Mouse (Mus musculus) liver, embryonic 14.5 days (tissue): ENCODE measurements around the gene Prdm2. TPM values are rescaled to one million over a fixed set of nuclear protein-coding genes. Genes with fewer than 3 reads are reported as not detected.
A peak's percentile ranks its signal among the peaks of the same experiment; 100 is the strongest.

Experiments used
- ATAC-seq: fragments of 200-750 bp; cut with Nextera tagmentation; 2 replicates; pipeline ENCODE4 v1.8.0; 2017; ENCODE audit warnings: moderate number of reproducible peaks, mild to moderate bottlenecking, moderate library complexity; ENCODE audit not compliant: insufficient read depth
- DNase-seq, 3 experiments: peaks; one replicate each; pipeline ENCODE4 v3.0.0-alpha.2; 2012 to 2013; ENCODE audit warnings: low read depth in 3 of 3, low spot score in 3 of 3
- H3K27ac ChIP-seq: fragments of 300-500 bp; sonication (generic); 2 replicates; pipeline ENCODE4 v1.5.1; 2014; ENCODE audit warnings: moderate library complexity, mild to moderate bottlenecking, control low read depth, inconsistent platforms
- H3K27me3 ChIP-seq: fragments of 300-500 bp; sonication (generic); 2 replicates; pipeline ENCODE4 v1.6.1; 2014; ENCODE audit warnings: mild to moderate bottlenecking, low read length, moderate library complexity; ENCODE audit not compliant: control insufficient read depth, insufficient read depth
- H3K36me3 ChIP-seq: fragments of 300-500 bp; sonication (generic); replicated peaks from 2 replicates; pipeline ENCODE4 v1.6.1; 2014; ENCODE audit warnings: low read depth; ENCODE audit not compliant: control insufficient read depth, insufficient read depth
- H3K4me1 ChIP-seq, 2 experiments: fragments of 200-500 bp in 1 of 2; fragments of 300-500 bp in 1 of 2; sonication (generic) in 1 of 2; replicated peaks; 2 replicates each; pipeline ENCODE4 v1.6.1; 2012 to 2014; ENCODE audit warnings: antibody characterized with exemption in 1 of 2, inconsistent platforms in 1 of 2, low read length in 1 of 2; ENCODE audit not compliant: control insufficient read depth in 2 of 2, insufficient read depth in 2 of 2
- H3K4me2 ChIP-seq: fragments of 300-500 bp; sonication (generic); 2 replicates; pipeline ENCODE4 v1.6.1; 2014; ENCODE audit warnings: low read depth, mild to moderate bottlenecking, control low read depth, moderate library complexity
- H3K4me3 ChIP-seq, 2 experiments: fragments of 200-500 bp in 1 of 2; fragments of 300-500 bp in 1 of 2; sonication (generic) in 1 of 2; 2 replicates each; pipeline ENCODE4 v1.5.1; 2012 to 2014; ENCODE audit warnings: low read depth in 2 of 2, low read length in 2 of 2, mild to moderate bottlenecking in 2 of 2, control low read depth in 1 of 2, inconsistent platforms in 1 of 2, moderate library complexity in 1 of 2; ENCODE audit not compliant: insufficient read depth in 1 of 2
- H3K9ac ChIP-seq: fragments of 300-500 bp; sonication (generic); replicated peaks from 2 replicates; pipeline ENCODE4 v1.6.1; 2014; ENCODE audit warnings: mild to moderate bottlenecking, control low read depth, moderate library complexity
- H3K9me3 ChIP-seq: fragments of 300-500 bp; sonication (generic); 2 replicates; pipeline ENCODE4 v1.6.1; 2016; ENCODE audit warnings: low read length, mixed read lengths; ENCODE audit not compliant: control insufficient read depth
- CTCF ChIP-seq: IDR thresholded peaks from 2 replicates; pipeline ENCODE4 v1.5.1; 2016; ENCODE audit warnings: antibody characterized with exemption, low read depth, control low read depth
- EP300 ChIP-seq: IDR thresholded peaks from 2 replicates; pipeline ENCODE4 v1.6.1; 2016; ENCODE audit warnings: antibody characterized with exemption, low read depth
- WGBS: fragments of 180-500 bp; shearing (Covaris S2); extraction: QIAGEN DNeasy Blood & Tissue Kit; methylation state at CpG from one replicate; pipeline ENCODE4 v1.1.7; 2014; ENCODE audit not compliant: insufficient replicate concordance; 5-methylcytosine and 5-hydroxymethylcytosine counted together
- polyA plus RNA-seq, 2 experiments: library from polyadenylated mRNA; depleted of rRNA in 1 of 2; stranded (reverse) in 1 of 2; unstranded in 1 of 2; fragments of >200 nt; fragmentation: Nextera tagmentation in 1 of 2; extraction: Ambion mirVana in 1 of 2; gene quantifications; 2 replicates each; pipeline versions ENCODE4 v1.2.1 to v1.2.3; 2012 to 2014

The Prdm2 gene
- polyA plus RNA-seq, 2 experiments = 2.7 to 3.6 TPM

DNA sequence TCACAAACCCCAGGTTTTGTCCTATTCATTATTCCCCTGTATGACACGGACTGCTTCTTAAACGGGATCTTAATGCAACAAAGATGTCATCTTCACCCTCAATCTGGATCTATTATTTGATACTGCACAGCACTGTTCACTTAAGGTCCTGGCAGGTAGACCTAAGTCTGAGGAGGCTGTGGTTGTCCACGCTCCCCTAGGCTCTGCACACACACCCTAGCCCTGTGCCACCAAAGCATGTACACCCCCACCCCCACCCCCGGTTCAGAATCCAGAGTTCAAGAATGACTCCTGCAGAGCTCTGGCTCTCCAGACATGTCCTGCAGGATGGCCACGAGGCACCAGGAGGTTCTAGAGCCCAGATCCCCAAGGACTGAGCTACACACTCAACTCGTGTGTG, 87.5 kb downstream of the Prdm2 start:
- Histone ChIP-seq H3K27ac (no peak overlapping the region), H3K9ac (no peak overlapping the region), H3K9me3 (no peaks in the 10 kb centered on the region), H3K4me2 (no peak overlapping the region), H3K4me3 (no peak overlapping the region), H3K4me1 (no peaks in the 10 kb centered on the region), H3K27me3 (no peaks in the 10 kb centered on the region), H3K36me3 (peaks cover 2% of the 10 kb centered on the region; the same call in 1 of the 2 replicates)
- 77% methylated on average over 6 of the region's 6 CpGs for WGBS
- ATAC-seq (no peak), DNase-seq (no peak)
- TF ChIP-seq EP300 (no peak), CTCF (no peak)

DNA sequence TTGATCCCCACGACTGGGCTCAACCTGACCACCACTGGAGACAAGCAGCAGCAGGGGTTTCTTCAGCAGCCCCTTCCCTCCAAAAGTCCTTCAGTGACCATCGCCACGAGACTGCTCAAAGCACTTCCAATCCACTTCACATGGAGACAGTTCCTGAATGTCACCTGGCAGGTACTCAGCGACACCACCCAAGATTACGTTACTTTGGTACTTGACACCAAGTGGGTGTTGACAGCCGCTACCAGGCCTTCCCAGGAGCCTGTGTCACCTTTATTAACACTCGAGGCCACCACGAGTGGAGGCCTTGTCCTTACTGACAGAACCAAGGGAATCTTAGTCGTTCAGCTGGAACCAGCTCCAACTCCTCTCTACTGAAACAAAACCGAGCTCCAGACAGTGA, 89.8 kb downstream of the Prdm2 start:
- H3K36me3 ChIP-seq = no peaks in the 10 kb centered on the region
- H3K9me3 ChIP-seq = no peaks in the 10 kb centered on the region
- no peak overlapping the region for H3K4me3 ChIP-seq
- no peak for ATAC-seq
- H3K27me3 ChIP-seq = no peaks in the 10 kb centered on the region
- no peak overlapping the region for H3K9ac ChIP-seq
- no peak overlapping the region for H3K4me2 ChIP-seq
- no peak for DNase-seq
- H3K4me1 ChIP-seq = no peaks in the 10 kb centered on the region
- whole genome bisulfite sequencing = 71% methylated on average over 10 of the region's 10 CpGs
- TF ChIP-seq CTCF (no peak), EP300 (no peak)
- no peak overlapping the region for H3K27ac ChIP-seq

DNA sequence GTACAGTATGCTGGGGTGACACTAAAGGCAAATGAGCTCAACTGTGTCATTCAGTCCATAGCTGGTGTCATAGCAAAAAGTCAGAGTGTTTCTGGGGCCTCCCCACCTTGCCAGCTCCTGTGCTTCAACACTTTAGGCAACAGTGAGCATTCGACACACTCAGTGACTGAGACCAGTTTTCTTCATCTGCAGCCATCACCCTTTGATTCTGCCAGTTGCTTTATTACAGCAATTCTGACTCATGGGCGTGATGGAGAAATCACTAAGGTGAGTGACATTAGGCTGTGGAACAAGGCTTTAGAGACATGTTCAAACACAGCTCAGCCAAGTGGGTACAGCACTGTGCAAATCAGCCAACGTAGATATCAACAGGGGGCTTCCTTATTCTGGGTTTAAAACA, 91.6 kb downstream of the Prdm2 start:
- H3K27ac ChIP-seq = no peak overlapping the region
- H3K4me1 ChIP-seq = no peaks in the 10 kb centered on the region
- DNase-seq (no peak), ATAC-seq (no peak)
- no peaks in the 10 kb centered on the region for H3K36me3 ChIP-seq
- 64% methylated on average over 3 of the region's 3 CpGs for WGBS
- H3K9ac ChIP-seq = no peak overlapping the region
- H3K4me2 ChIP-seq = no peak overlapping the region
- TF ChIP-seq EP300 = no peak
- no peak for TF ChIP-seq CTCF
- H3K27me3 ChIP-seq = no peaks in the 10 kb centered on the region
- no peak overlapping the region for H3K4me3 ChIP-seq
- H3K9me3 ChIP-seq = no peaks in the 10 kb centered on the region

DNA sequence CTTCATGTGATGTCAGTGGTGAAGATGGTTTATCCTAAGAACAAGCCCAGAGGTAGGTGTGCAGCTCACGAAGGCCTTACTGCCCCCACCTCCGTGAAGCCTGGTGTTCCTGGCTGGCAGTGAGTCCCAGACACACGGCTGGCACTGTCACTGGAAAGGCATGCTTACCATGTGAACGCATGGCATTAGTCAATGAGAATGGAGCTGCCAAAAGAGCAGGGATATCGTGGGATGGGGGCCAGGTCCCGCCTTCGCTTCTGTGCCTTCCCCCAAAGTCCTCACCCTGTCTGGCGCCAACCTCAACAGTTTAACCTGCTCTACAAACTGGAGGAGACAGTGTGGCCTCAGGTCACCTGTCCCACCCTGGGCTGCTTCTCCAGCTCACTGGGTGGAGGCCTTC, 92.8 kb downstream of the Prdm2 start:
- 77% methylated on average over 8 of the region's 8 CpGs for WGBS
- no peaks in the 10 kb centered on the region for H3K4me1 ChIP-seq
- H3K4me2 ChIP-seq = no peak overlapping the region
- no peaks in the 10 kb centered on the region for H3K27me3 ChIP-seq
- no peaks in the 10 kb centered on the region for H3K9me3 ChIP-seq
- no peak overlapping the region for H3K4me3 ChIP-seq
- no peak for DNase-seq
- TF ChIP-seq EP300 = no peak
- ATAC-seq = no peak
- no peak overlapping the region for H3K9ac ChIP-seq
- H3K27ac ChIP-seq = no peak overlapping the region
- H3K36me3 ChIP-seq = no peaks in the 10 kb centered on the region

DNA sequence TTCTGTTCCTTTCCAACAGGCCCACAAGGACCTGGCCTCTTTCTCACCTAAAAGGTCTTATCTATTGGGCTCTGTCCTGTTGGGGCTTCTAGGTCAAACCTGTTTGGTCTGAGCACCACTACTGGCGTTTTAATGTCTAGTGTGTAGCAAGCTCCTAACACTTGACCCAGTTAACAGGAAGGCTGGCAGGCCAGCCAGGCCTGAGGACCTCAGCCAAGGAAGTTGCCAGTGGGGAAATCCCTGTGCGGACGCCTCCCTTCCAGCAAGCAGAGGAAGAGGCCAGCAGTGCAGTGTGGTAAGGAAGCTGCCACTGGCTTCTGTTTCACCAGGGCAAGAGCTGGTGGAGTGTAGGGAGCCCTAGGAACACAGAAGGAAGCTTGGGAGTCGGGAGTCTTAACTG, 94.0 kb downstream of the Prdm2 start:
- Histone ChIP-seq H3K36me3 (no peaks in the 10 kb centered on the region), H3K4me3 (no peak overlapping the region), H3K4me1 (no peaks in the 10 kb centered on the region), H3K27ac (no peak overlapping the region), H3K27me3 (no peaks in the 10 kb centered on the region), H3K4me2 (no peak overlapping the region), H3K9ac (no peak overlapping the region), H3K9me3 (no peaks in the 10 kb centered on the region)
- 46% methylated on average over 4 of the region's 4 CpGs for WGBS
- ATAC-seq = 0 out of 2 replicates have a peak, but pooled peaks have one; percentile 14
- DNase-seq = no peak
- TF ChIP-seq CTCF (no peak), EP300 (no peak)

DNA sequence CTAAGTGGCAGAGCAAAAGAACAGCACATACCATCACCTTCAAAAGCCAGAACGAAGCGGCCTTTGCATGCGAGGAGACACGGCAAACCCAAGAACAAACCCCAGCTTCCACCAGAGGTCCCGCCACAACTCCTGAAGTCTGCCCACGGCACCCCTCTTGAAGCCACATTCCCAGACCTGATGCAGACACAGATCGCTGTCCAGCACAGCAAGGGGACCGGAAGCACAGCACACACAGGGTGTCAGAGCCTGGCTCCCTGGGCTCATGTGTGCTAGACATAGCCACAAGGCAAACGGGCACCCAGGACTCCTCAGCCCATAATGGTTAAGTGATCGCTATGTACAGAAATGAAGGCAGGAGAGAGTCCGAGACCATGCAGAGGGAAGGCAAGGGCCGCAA, 96.9 kb downstream of the Prdm2 start:
- Histone ChIP-seq H3K27ac (no peak overlapping the region), H3K9ac (no peak overlapping the region), H3K9me3 (no peaks in the 10 kb centered on the region), H3K4me3 (no peak overlapping the region), H3K36me3 (no peaks in the 10 kb centered on the region), H3K4me2 (no peak overlapping the region), H3K27me3 (no peaks in the 10 kb centered on the region), H3K4me1 (no peaks in the 10 kb centered on the region)
- TF ChIP-seq CTCF (no peak), EP300 (no peak)
- ATAC-seq (no peak), DNase-seq (no peak)
- WGBS = 78% methylated on average over 12 of the region's 12 CpGs
